Mouse (Mus musculus): ENCODE results near the gene Pick1.

Gene Pick1

DNA sequence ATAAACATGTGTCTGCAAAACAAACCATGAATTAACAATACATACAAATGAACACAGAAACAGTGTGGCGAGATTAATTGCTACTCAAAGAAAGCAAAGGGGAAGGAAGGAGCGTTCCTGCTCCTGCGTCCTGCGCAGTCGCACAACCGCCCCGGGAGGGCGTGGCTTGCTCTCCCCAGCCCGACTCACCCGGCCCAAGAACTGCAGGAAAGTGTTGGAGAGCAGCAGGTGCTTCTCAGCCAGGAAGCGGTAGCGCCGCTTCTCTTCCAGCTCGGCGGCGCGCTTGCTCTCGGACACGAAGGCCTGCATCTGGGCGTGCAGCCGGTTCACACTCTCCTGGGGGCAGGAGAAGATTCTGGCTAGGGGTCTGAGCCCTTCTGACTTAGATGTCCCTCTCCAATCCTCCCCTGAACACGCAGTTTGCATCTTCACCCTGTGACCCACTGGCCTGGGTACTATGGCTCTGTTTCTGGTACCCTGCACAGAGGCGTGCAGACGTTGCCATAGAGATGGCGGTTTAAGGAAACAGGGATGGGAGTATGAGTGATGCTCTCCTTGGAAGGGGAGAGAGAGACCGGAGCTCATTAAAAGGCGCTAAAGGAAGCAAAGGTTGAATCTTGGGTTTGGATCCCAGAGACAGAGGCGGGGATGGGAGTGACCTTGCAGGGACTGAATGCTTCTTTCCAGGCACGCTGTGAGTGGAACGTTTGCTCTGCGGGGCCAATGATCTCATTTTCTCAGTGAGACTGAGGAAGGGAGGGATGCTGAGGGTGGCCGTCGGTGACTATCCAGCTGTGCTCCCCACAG, 41.5 kb downstream of the Pick1 start:
- peak; percentile 78 for DNase-seq (ENCODE audit: low spot score)

DNA sequence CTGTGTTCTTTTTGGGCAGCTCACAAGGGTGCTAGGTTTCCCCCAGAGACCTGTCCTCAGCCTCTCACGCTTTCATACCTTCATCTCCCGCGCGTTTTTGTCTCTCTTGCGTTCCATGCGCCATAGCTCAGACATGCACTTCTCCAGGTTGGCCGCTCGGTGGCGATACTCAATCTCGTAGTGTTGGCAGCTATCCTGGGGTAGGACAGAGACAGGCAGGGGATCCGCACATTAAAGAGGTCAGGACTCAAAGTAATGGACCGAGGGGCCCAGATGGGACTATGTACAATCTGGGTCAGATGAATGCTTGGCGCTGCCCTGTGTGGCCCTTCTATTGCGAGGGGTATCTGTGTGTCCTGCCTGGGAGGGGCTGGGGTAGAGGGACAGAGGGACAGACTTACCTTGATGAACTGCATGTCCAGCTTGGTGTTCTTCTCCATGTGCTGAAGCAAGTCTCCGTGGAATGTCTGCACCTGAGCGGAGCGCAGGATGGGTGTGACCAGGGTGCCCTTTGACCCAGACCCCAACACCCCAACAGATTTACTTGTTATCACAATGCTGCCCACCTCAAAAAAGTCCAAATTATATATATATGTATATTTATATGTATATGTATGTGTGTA, 42.3 kb downstream of the Pick1 start:
- DNase-seq (ENCODE audit: low spot score), result peak; percentile 84

GRCm38 (mm10) chr15:79273020-79273419, 44.0 kb downstream of the Pick1 start:
- no peak for DNase-seq (ENCODE audit: low spot score)

GRCm38 (mm10) chr15:79277728-79278127, 48.8 kb downstream of the Pick1 start:
- DNase-seq (ENCODE audit: low spot score), result no peak

- DNase-seq (ENCODE audit: low spot score), result peak; percentile 52
Observed at GRCm38 (mm10) chr15:79280209-79280608, 51.2 kb downstream of the Pick1 start.

GRCm38 (mm10) chr15:79280850-79281249, 51.9 kb downstream of the Pick1 start:
- DNase-seq (ENCODE audit: low spot score), result no peak

GRCm38 (mm10) chr15:79281389-79281788, 52.4 kb downstream of the Pick1 start:
- peak; percentile 32 for DNase-seq (ENCODE audit: low spot score)

DNA sequence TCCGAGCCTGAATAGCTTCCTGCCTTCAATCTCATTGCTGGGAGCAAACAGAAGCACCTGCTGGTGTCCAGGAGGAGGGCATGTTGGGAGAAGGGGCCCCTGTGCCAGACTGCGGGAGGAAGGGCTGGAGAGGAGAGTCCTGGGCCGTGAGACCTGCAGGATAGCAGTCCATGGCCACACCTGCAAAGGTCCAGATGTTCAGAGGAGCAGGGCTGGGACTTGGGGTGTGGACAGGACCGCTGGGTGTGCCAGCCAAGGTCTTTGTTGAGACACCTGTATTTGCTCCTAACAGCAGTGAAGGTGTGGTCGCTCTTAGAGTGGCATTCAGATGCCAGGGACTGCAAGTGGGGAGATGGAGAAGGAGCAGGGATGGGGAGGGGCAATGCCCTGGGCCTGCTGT, 53.5 kb downstream of the Pick1 start:
- DNase-seq (ENCODE audit: low spot score), result no peak

GRCm38 (mm10) chr15:79283371-79283770, 54.4 kb downstream of the Pick1 start:
- no peak for DNase-seq (ENCODE audit: low spot score)

- DNase-seq (ENCODE audit: low spot score), result no peak
Observed at GRCm38 (mm10) chr15:79285399-79285798, 56.4 kb downstream of the Pick1 start, which contains the start of gene Baiap2l2. Gene Baiap2l2, minus strand, starts transcription at chr15:79285537.

- DNase-seq (ENCODE audit: low spot score), result no peak
Observed at GRCm38 (mm10) chr15:79286141-79286540, 57.2 kb downstream of the Pick1 start.

GRCm38 (mm10) chr15:79287091-79287490, 58.1 kb downstream of the Pick1 start:
- DNase-seq (ENCODE audit: low spot score), result no peak

DNA sequence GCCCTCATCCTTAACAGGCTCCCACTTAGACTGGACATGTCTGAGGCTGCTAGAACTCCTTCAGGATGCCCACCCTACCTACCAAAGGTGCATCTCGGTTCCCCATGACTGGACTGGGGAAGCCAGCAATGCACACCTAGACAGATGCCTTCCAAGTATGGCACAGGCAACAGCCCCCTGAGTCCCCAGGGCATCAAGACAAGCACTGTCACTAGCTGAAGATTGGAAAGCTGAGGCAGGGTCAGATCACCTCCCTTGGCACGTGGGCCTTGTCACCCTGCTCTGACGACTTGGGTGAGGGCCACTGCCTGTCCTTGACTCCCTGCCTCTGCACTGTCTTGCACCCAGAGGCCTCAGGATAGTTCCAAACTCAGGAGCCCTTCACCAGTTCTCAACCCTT, 59.4 kb downstream of the Pick1 start:
- no peak for DNase-seq (ENCODE audit: low spot score)

DNA sequence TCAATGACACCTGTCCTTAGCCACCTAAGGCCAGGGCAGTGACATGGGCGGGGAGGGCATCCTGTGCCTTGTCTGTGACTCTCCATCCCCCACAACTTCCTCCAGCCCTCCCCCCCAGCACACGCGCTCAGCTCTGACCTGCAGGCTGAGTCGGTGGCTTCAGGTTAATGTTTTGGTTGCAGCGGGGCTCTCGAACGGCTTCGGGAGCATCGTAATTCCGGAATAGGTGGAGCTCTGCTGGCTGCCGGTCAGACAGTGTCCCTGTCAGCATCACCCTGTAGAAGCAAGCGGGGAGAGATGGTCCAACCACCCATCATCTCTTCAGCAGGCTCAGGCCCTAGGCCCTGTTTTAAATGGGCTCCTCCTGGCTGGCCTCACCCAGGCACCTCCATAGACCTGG, 60.5 kb downstream of the Pick1 start:
- DNase-seq (ENCODE audit: low spot score), result no peak

GRCm38 (mm10) chr15:79290340-79290739, 61.4 kb downstream of the Pick1 start:
- no peak for DNase-seq (ENCODE audit: low spot score)

DNA sequence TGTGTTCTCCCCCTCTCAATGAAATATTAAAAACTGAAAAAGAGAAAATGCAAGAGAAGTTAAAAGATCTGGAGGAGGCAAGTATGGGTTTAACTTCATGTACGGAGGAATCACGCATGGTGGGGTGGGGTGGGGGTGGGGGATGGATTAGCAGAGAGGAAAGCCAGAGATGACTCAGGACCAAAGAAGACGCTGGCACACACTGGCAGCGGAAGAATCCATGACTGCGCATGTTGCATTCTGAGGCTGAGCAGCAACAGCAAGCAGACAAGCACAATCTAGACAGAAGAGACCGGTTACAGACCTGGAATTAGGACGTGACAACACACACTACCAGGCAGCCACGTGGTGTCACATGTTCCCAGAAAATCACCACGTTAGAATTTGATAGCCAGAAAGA, 63.8 kb downstream of the Pick1 start:
- DNase-seq (ENCODE audit: low spot score), result no peak

GRCm38 (mm10) chr15:79298553-79298952, 69.6 kb downstream of the Pick1 start:
- DNase-seq (ENCODE audit: low spot score), result no peak

Measured in retina, embryonic 14.5 days (tissue).